ENCODE assay signal across 7 mouse cellular contexts in genomic region chr9:107983421-107983890, GRCm38 (mm10). TPM values are rescaled to one million over a fixed set of nuclear protein-coding genes. Genes with fewer than 3 reads are reported as not detected.
A peak's percentile ranks its signal among the peaks of the same experiment; 100 is the strongest.
DNase-seq lines count a peak whose midpoint lies in the region; ATAC-seq and TF ChIP-seq lines count a peak whose summit lies in the region.

No protein-coding gene starts in this region.

- H3K4me1 ChIP-seq in hindbrain, postnatal 0 days (ENCODE audit: insufficient read depth, low read length) = peaks cover 10% of the 10 kb centered on the region; the same call in 1 of the 2 replicates
- peaks cover 43% of the 10 kb centered on the region for H3K4me1 ChIP-seq in limb, embryonic 11.5 days (ENCODE audit: control insufficient read depth, insufficient read depth, low read length)
- peaks cover 6% of the 10 kb centered on the region for H3K4me1 ChIP-seq in midbrain, embryonic 11.5 days (ENCODE audit: control insufficient read depth, insufficient read depth, low read length)

- no peak overlapping the region for H3K9ac ChIP-seq in hindbrain, postnatal 0 days (replicated peaks; ENCODE audit: low read length)
- peak overlapping the region; percentile 85 for H3K9ac ChIP-seq in limb, embryonic 11.5 days (ENCODE audit: low read length)
- no peak overlapping the region for H3K9ac ChIP-seq in midbrain, embryonic 11.5 days (ENCODE audit: low read length)

- peak overlapping the region; percentile 85; the same call in 1 of the 2 replicates for H3K4me2 ChIP-seq in hindbrain, postnatal 0 days (ENCODE audit: low read depth, low read length)
- H3K4me2 ChIP-seq in limb, embryonic 11.5 days (ENCODE audit: low read depth, severe bottlenecking) = peak overlapping the region; percentile 99
- H3K4me2 ChIP-seq in midbrain, embryonic 11.5 days = peak overlapping the region; percentile 88

- H3K4me3 ChIP-seq in hindbrain, postnatal 0 days (ENCODE audit: low read length) = no peak overlapping the region
- H3K4me3 ChIP-seq in limb, embryonic 11.5 days (ENCODE audit: low read depth, low read length) = peak overlapping the region; percentile 96
- no peak overlapping the region for H3K4me3 ChIP-seq in midbrain, embryonic 11.5 days (ENCODE audit: low read depth, low read length)

- 44% methylated on average over 4 of the region's 4 CpGs for WGBS in hindbrain, postnatal 0 days
- 7% methylated on average over 4 of the region's 4 CpGs for WGBS in limb, embryonic 11.5 days
- 40% methylated on average over 4 of the region's 4 CpGs for WGBS in midbrain, embryonic 11.5 days

- TF ChIP-seq CTCF in hindbrain, postnatal 0 days (IDR thresholded peaks at IDR 0.05; ENCODE audit: low read depth) = no peak

- peak; percentile 68 for DNase-seq in adipocyte (ENCODE audit: low spot score)
- peak; percentile 64 for DNase-seq in brain, adult 2 months (ENCODE audit: low read depth, low spot score)
- DNase-seq in gastrocnemius, postnatal 36 days = peak; percentile 66 to 80
- peak; percentile 51 for DNase-seq in hindbrain, postnatal 0 days (ENCODE audit: low spot score)
- peak; percentile 94 for DNase-seq in limb, embryonic 11.5 days (ENCODE audit: low spot score)
- DNase-seq in midbrain, embryonic 11.5 days (ENCODE audit: low spot score, missing footprints) = no peak
- peak; percentile 48 for DNase-seq in splenic B cell, adult 2 months (ENCODE audit: low read depth, low spot score)

- H3K27ac ChIP-seq in hindbrain, postnatal 0 days = peak overlapping the region; percentile 79
- H3K27ac ChIP-seq in limb, embryonic 11.5 days (replicated peaks; ENCODE audit: low read depth, low read length) = peak overlapping the region; percentile 100
- H3K27ac ChIP-seq in midbrain, embryonic 11.5 days (ENCODE audit: low read depth, low read length) = peak overlapping the region; percentile 44; the same call in 1 of the 2 replicates

- no peak for ATAC-seq in hindbrain, postnatal 0 days
- ATAC-seq in limb, embryonic 11.5 days (ENCODE audit: insufficient number of reproducible peaks, low FRiP score, low TSS enrichment, low read depth) = peak; percentile 63
- ATAC-seq in midbrain, embryonic 11.5 days (ENCODE audit: low FRiP score) = no peak

- intact Hi-C loops in gastrocnemius, postnatal 36 days (cut with DNase I) = loop anchor here (2.0 kb wide), 2 partner anchors 17 to 73 kb away; no protein-coding TSS in a partner anchor

- no peaks in the 10 kb centered on the region for H3K9me3 ChIP-seq in hindbrain, postnatal 0 days (ENCODE audit: low read length)
- H3K9me3 ChIP-seq in limb, embryonic 11.5 days (ENCODE audit: control insufficient read depth, low read length) = no peaks in the 10 kb centered on the region
- H3K9me3 ChIP-seq in midbrain, embryonic 11.5 days (ENCODE audit: control insufficient read depth, low read length) = no peaks in the 10 kb centered on the region

- no peaks in the 10 kb centered on the region for H3K27me3 ChIP-seq in hindbrain, postnatal 0 days (ENCODE audit: insufficient read depth, low read length)
- no peaks in the 10 kb centered on the region for H3K27me3 ChIP-seq in limb, embryonic 11.5 days (ENCODE audit: control insufficient read depth, insufficient read depth, low read length)
- H3K27me3 ChIP-seq in midbrain, embryonic 11.5 days (ENCODE audit: control insufficient read depth, insufficient read depth, low read length) = peaks cover 10% of the 10 kb centered on the region
- no peaks in the 10 kb centered on the region for H3K27me3 ChIP-seq in splenic B cell, adult 2 months (ENCODE audit: control insufficient read depth, insufficient read depth, low read length, poor library complexity, severe bottlenecking)

- H3K36me3 ChIP-seq in hindbrain, postnatal 0 days (ENCODE audit: insufficient read depth, low read length) = no peaks in the 10 kb centered on the region
- 0 out of 2 replicates have a peak, but pooled peaks cover 4% of the 10 kb centered on the region for H3K36me3 ChIP-seq in limb, embryonic 11.5 days (ENCODE audit: control insufficient read depth, insufficient read depth, low read length)
- H3K36me3 ChIP-seq in midbrain, embryonic 11.5 days (ENCODE audit: control insufficient read depth, insufficient read depth, low read length) = no peaks in the 10 kb centered on the region
- H3K36me3 ChIP-seq in splenic B cell, adult 2 months (ENCODE audit: control insufficient read depth, insufficient read depth, low read length, poor library complexity, severe bottlenecking) = peaks cover 2% of the 10 kb centered on the region; the same call in 1 of the 2 replicates

RNA-seq across cellular contexts. Expression of gene Gm20661, which starts 0.6 kb away (rescaled TPM):
- not detected for total RNA-seq in gastrocnemius, postnatal 36 days (2021)
- total RNA-seq in hindbrain, postnatal 0 days (2014; rRNA removed) = 0.18 and 0.78 TPM in 2 replicates
- polyA plus RNA-seq in hindbrain, postnatal 0 days (2015; fragmentation: Nextera tagmentation; extraction: Ambion mirVana) = 0.54 TPM in 1 of 2 replicates, not detected in the other
- polyA plus RNA-seq in limb, embryonic 11.5 days (2014; fragmentation: Nextera tagmentation; extraction: Ambion mirVana) = 7.3 and 7.9 TPM in 2 replicates
- 0.74 and 1.2 TPM in 2 replicates for polyA plus RNA-seq in midbrain, embryonic 11.5 days (2014; fragmentation: Nextera tagmentation; extraction: Ambion mirVana)

RNA-seq across cellular contexts. Expression of gene Inka1, which starts 2.2 kb away (rescaled TPM):
- total RNA-seq in gastrocnemius, postnatal 36 days (2021) = 1 to 10 TPM; 1.6 to 2.8 TPM
- total RNA-seq in hindbrain, postnatal 0 days (2014; rRNA removed) = 5.5 and 7.3 TPM in 2 replicates
- polyA plus RNA-seq in hindbrain, postnatal 0 days (2015; fragmentation: Nextera tagmentation; extraction: Ambion mirVana) = 16.6 and 18.0 TPM in 2 replicates
- 165 and 174 TPM in 2 replicates for polyA plus RNA-seq in limb, embryonic 11.5 days (2014; fragmentation: Nextera tagmentation; extraction: Ambion mirVana)
- polyA plus RNA-seq in midbrain, embryonic 11.5 days (2014; fragmentation: Nextera tagmentation; extraction: Ambion mirVana) = 20.7 and 25.3 TPM in 2 replicates

RNA-seq across cellular contexts. Expression of gene Uba7, which starts 8.2 kb away (rescaled TPM):
- total RNA-seq in gastrocnemius, postnatal 36 days (2021) = 1 to 10 TPM; 2.7 to 3.3 TPM
- total RNA-seq in hindbrain, postnatal 0 days (2014; rRNA removed) = 6.0 and 12.8 TPM in 2 replicates
- 6.2 and 7.4 TPM in 2 replicates for polyA plus RNA-seq in hindbrain, postnatal 0 days (2015; fragmentation: Nextera tagmentation; extraction: Ambion mirVana)
- polyA plus RNA-seq in limb, embryonic 11.5 days (2014; fragmentation: Nextera tagmentation; extraction: Ambion mirVana) = 20.1 and 23.4 TPM in 2 replicates
- polyA plus RNA-seq in midbrain, embryonic 11.5 days (2014; fragmentation: Nextera tagmentation; extraction: Ambion mirVana) = 5.5 and 7.5 TPM in 2 replicates

RNA-seq across cellular contexts. Expression of gene Cdhr4, which starts 8.8 kb away (rescaled TPM):
- under 1 TPM in 1 of 2 experiments, not detected in 1; 0.17 TPM for total RNA-seq in gastrocnemius, postnatal 36 days (2021)
- 1.2 and 1.5 TPM in 2 replicates for total RNA-seq in hindbrain, postnatal 0 days (2014; rRNA removed)
- 0.45 and 0.91 TPM in 2 replicates for polyA plus RNA-seq in hindbrain, postnatal 0 days (2015; fragmentation: Nextera tagmentation; extraction: Ambion mirVana)
- polyA plus RNA-seq in limb, embryonic 11.5 days (2014; fragmentation: Nextera tagmentation; extraction: Ambion mirVana) = 16.8 and 19.7 TPM in 2 replicates
- 2.2 and 3.3 TPM in 2 replicates for polyA plus RNA-seq in midbrain, embryonic 11.5 days (2014; fragmentation: Nextera tagmentation; extraction: Ambion mirVana)

RNA-seq across cellular contexts. Expression of gene Gm20662, which starts 12.7 kb away (rescaled TPM):
- total RNA-seq in gastrocnemius, postnatal 36 days (2021) = not detected
- total RNA-seq in hindbrain, postnatal 0 days (2014; rRNA removed) = 3.3 TPM in 1 of 2 replicates, not detected in the other
- 0.81 TPM in 1 of 2 replicates, not detected in the other for polyA plus RNA-seq in hindbrain, postnatal 0 days (2015; fragmentation: Nextera tagmentation; extraction: Ambion mirVana)
- polyA plus RNA-seq in limb, embryonic 11.5 days (2014; fragmentation: Nextera tagmentation; extraction: Ambion mirVana) = 0.87 and 0.96 TPM in 2 replicates
- 0.82 TPM in 1 of 2 replicates, not detected in the other for polyA plus RNA-seq in midbrain, embryonic 11.5 days (2014; fragmentation: Nextera tagmentation; extraction: Ambion mirVana)

Comparison
In these comparisons a context has a peak if more than half of its experiments do, and no peak if none do; other contexts are left out.
1. H3K27ac ChIP-seq: peak in every context shown above with its lines; median percentile 100 in limb, embryonic 11.5 days; 79 in hindbrain, postnatal 0 days; 44 in midbrain, embryonic 11.5 days.